Mouse (Mus musculus): Measurements from ENCODE around the gene Nedd8.

Nedd8 gene

DNA sequence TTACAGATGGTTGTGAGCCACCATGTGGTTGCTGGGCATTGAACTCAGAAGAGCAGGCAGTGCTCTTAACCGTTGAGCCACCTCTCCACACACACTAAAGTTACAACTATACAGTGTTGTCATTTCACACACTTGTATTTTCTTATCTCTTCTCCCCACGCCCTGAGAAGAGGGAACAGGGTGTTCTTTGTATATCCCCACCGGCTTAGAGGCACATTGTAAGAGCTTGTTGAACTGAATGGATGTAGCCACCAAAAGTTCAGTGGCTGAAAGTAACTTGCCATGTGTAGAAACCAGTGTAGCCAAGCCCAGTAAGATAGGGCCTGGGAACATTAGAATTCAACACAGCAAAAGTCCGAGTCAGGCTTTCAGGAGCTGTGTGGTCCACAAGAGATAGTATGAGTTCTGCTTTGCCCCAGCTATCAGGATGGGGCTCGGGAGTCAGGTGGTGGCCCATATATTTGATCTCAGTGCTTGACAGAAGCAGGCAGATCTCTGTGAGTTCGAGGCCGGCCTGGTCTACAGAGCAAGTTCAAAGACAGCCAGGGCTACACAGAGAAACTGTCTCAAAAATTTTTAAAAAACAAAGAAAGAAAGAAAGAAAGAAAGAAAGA is 57.3 kb downstream of the Nedd8 start:
- DNase-seq (ENCODE audit: low spot score in 2 of 2): no peak

DNA sequence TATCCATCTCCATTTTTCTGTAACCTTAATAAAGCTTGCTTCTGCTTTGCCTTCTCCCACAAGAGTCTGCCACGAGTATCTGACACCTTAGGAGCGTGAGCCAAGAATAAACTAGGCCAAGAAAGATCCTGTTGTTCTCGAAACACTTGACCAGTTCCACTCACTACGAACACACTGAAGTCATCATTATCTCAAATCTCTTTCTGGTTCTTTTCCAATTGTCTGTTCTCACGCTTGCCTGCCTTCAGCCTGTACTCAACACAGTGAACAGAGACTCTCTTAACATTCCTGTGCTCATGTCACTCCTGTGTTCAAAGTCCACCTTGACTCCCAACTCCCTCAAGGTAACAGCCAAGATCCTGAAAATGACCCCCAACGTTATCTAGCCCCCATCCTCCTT is 58.6 kb downstream of the Nedd8 start:
- DNase-seq (ENCODE audit: low spot score in 2 of 2): no peak
